Mouse (Mus musculus) hindbrain, embryonic 13.5 days (tissue): ENCODE measurements around the gene Cplx3. TPM values are rescaled to one million over a fixed set of nuclear protein-coding genes. Genes with fewer than 3 reads are reported as not detected.

Experiments
- ATAC-seq: fragments of 200-750 bp; cut with Nextera tagmentation; 2 replicates; pipeline ENCODE4 v1.8.0; 2017; ENCODE audit warnings: moderate TSS enrichment; ENCODE audit not compliant: low FRiP score
- H3K27ac ChIP-seq: fragments of 300-500 bp; sonication (generic); 2 replicates; pipeline ENCODE4 v1.5.1; 2015; ENCODE audit warnings: inconsistent platforms, mild to moderate bottlenecking, moderate library complexity
- H3K27me3 ChIP-seq: fragments of 300-500 bp; sonication (generic); 2 replicates; pipeline ENCODE4 v1.6.1; 2015; ENCODE audit warnings: mild to moderate bottlenecking, inconsistent platforms
- H3K36me3 ChIP-seq: fragments of 300-500 bp; sonication (generic); 2 replicates; pipeline ENCODE4 v1.6.1; 2015; ENCODE audit warnings: mild to moderate bottlenecking, inconsistent platforms
- H3K4me1 ChIP-seq: fragments of 300-500 bp; sonication (generic); replicated peaks from 2 replicates; pipeline ENCODE4 v1.6.1; 2015; ENCODE audit warnings: inconsistent platforms
- H3K4me2 ChIP-seq: fragments of 300-500 bp; sonication (generic); 2 replicates; pipeline ENCODE4 v1.6.1; 2015; ENCODE audit warnings: inconsistent platforms, mild to moderate bottlenecking, moderate library complexity
- H3K4me3 ChIP-seq: fragments of 300-500 bp; sonication (generic); 2 replicates; pipeline ENCODE4 v1.5.1; 2015; ENCODE audit warnings: mild to moderate bottlenecking, inconsistent platforms
- H3K9ac ChIP-seq: fragments of 300-500 bp; sonication (generic); 2 replicates; pipeline ENCODE4 v1.6.1; 2015; ENCODE audit warnings: mild to moderate bottlenecking, inconsistent platforms
- H3K9me3 ChIP-seq: fragments of 300-500 bp; sonication (generic); 2 replicates; pipeline ENCODE4 v1.6.1; 2016; ENCODE audit warnings: inconsistent platforms
- WGBS: fragments of 180-500 bp; shearing (Covaris S2); methylation state at CpG from one replicate; pipeline ENCODE4 v1.1.7; 2015; 5-methylcytosine and 5-hydroxymethylcytosine counted together
- polyA plus RNA-seq: library from polyadenylated mRNA; unstranded; fragments of >200 nt; fragmentation: Nextera tagmentation; extraction: Ambion mirVana; gene quantifications from 2 replicates; pipeline ENCODE4 v1.2.1, GENCODE M21; 2015

The Cplx3 gene
- polyA plus RNA-seq, 1 experiment from 2014 or later: 0.21 TPM

- 84% methylated on average over 7 of the region's 7 CpGs for WGBS
- Histone ChIP-seq H3K9me3 (no peaks in the 10 kb centered on the region), H3K36me3 (no peaks in the 10 kb centered on the region)
These were observed 7.9 kb upstream of the Cplx3 start for GRCm38 (mm10) chr9:57613975-57614374.

GRCm38 (mm10) chr9:57612587-57612986, 6.5 kb upstream of the Cplx3 start:
- H3K27ac ChIP-seq: no peak overlapping the region
- H3K4me2 ChIP-seq: no peak overlapping the region
- H3K9me3 ChIP-seq: no peaks in the 10 kb centered on the region
- no peaks in the 10 kb centered on the region for H3K36me3 ChIP-seq
- peaks cover 7% of the 10 kb centered on the region for H3K27me3 ChIP-seq
- no peak for ATAC-seq
- no peak overlapping the region for H3K4me3 ChIP-seq
- no peaks in the 10 kb centered on the region; the same call in 1 of the 2 replicates for H3K4me1 ChIP-seq
- WGBS: 83% methylated on average over 7 of the region's 7 CpGs
- H3K9ac ChIP-seq: no peak overlapping the region

More at GRCm38 (mm10) chr9:57613975-57614374, 7.9 kb upstream of the Cplx3 start:
- Histone ChIP-seq H3K4me2 (no peak overlapping the region), H3K4me3 (no peak overlapping the region), H3K27me3 (no peaks in the 10 kb centered on the region), H3K27ac (no peak overlapping the region), H3K9ac (no peak overlapping the region), H3K4me1 (no peaks in the 10 kb centered on the region; the same call in 1 of the 2 replicates)
- no peak for ATAC-seq

DNA sequence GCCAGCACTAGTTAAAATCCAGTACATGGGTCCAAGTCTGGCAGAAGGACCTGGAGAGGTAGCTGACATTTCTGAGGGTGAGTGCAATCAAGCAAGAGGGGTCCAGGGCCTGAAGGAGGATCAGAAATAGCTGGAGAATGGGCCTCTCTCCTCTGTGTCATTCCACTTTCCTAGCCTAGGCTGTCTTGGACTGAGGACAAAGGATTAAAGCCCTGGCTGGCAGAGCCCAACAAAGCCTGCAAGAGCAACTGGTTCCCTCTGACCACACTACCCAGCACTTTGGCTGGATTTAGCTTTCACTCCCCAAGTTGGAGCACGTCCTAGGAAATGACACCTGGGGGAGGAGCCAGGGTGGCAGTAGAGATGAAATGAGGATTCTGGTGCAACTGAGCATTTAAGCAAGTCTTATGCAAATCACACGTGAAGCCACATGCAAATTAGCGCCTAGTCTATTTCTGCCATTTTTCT, 4.3 kb upstream of the Cplx3 start:
- Histone ChIP-seq H3K4me2 (no peak overlapping the region), H3K9me3 (no peaks in the 10 kb centered on the region), H3K27ac (no peak overlapping the region), H3K27me3 (peaks cover 28% of the 10 kb centered on the region), H3K36me3 (no peaks in the 10 kb centered on the region), H3K4me3 (no peak overlapping the region), H3K9ac (no peak overlapping the region), H3K4me1 (peaks cover 12% of the 10 kb centered on the region)
- 51% methylated on average over 3 of the region's 3 CpGs for WGBS
- ATAC-seq: no peak

DNA sequence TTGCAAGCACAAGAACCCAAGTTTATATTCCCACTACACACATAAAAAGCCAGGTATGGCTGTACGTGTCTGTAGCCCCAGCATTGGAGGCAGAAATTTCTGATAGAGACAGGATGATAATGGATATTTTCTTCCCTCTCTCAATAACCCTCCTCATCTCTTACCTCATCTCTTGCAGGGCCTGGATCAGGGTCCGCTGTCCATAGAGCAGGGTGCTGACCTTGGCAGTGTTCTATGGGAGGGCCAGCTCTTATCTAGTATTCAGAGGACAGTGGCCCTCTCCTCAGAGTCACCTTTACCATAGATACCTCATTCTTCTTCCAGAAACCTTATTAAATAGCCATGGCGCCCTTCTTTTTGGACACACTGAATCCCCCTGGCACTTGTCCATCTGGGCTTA, 3.7 kb upstream of the Cplx3 start:
- no peak for ATAC-seq
- Histone ChIP-seq H3K36me3 (no peaks in the 10 kb centered on the region), H3K4me3 (no peak overlapping the region), H3K4me1 (peaks cover 12% of the 10 kb centered on the region), H3K4me2 (no peak overlapping the region), H3K9ac (no peak overlapping the region), H3K27me3 (peaks cover 33% of the 10 kb centered on the region), H3K9me3 (no peaks in the 10 kb centered on the region), H3K27ac (no peak overlapping the region)
- WGBS: 73% methylated on average over 3 of the region's 3 CpGs

DNA sequence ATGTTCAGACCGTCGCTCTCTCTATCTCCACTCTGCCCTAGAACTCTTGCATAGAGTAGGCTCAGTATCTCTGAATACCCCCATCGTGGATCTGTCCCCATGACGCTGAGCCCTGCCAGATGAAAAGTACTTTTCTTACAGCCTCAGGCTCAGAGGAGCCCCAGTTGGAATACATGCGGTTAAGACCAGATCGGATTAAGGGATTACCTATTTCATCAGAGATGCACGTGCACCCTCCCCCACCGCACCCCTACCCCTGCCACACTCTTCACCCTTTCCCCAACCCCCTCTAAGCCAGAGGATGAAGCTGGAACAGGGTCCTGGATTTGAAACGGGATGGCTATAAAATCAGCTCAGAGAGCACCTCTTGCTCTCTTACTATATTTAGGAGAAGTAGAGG, 578 bp downstream of the Cplx3 start:
- Histone ChIP-seq H3K9me3 (no peaks in the 10 kb centered on the region), H3K4me3 (no peak overlapping the region), H3K4me1 (peaks cover 19% of the 10 kb centered on the region), H3K27ac (no peak overlapping the region), H3K4me2 (no peak overlapping the region), H3K27me3 (peaks cover 47% of the 10 kb centered on the region), H3K9ac (no peak overlapping the region), H3K36me3 (no peaks in the 10 kb centered on the region)
- 22% methylated on average over 9 of the region's 9 CpGs for WGBS
- ATAC-seq: no peak

- no peak overlapping the region for H3K27ac ChIP-seq
- no peak overlapping the region for H3K4me2 ChIP-seq
- H3K9me3 ChIP-seq: no peaks in the 10 kb centered on the region
- H3K4me1 ChIP-seq: peaks cover 21% of the 10 kb centered on the region
- 79% methylated on average over 4 of the region's 4 CpGs for WGBS
- no peak for ATAC-seq
- no peak overlapping the region for H3K9ac ChIP-seq
- no peaks in the 10 kb centered on the region for H3K36me3 ChIP-seq
- H3K27me3 ChIP-seq: peaks cover 47% of the 10 kb centered on the region
- no peak overlapping the region for H3K4me3 ChIP-seq
These were observed 1.2 kb downstream of the Cplx3 start for GRCm38 (mm10) chr9:57604875-57605274.

DNA sequence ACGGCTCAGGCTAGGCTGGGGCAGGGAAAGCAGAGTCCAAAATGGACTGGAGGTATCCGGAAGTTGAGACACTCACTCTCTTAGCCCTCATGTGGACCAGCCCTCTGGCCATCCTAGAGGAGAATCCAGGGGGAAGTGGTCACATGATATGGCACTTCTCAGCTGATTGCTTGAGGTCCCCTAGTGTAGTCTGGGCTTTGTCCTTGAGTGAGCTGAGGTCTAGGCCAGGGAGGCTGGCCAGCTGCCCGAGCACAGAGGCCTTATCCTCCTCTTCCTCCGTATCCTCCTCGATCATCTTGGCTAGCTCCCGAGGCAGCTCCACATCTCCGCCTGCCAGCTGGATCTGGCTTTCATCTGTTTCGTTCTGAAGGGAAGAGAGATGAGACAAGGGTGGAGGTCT, 4.0 kb downstream of the Cplx3 start:
- WGBS: 83% methylated on average over 8 of the region's 8 CpGs
- no peak overlapping the region for H3K4me3 ChIP-seq
- peaks cover 45% of the 10 kb centered on the region for H3K4me1 ChIP-seq
- H3K27me3 ChIP-seq: peaks cover 37% of the 10 kb centered on the region
- no peak overlapping the region for H3K4me2 ChIP-seq
- ATAC-seq: no peak
- H3K27ac ChIP-seq: no peak overlapping the region
- no peaks in the 10 kb centered on the region for H3K36me3 ChIP-seq
- H3K9me3 ChIP-seq: no peaks in the 10 kb centered on the region
- no peak overlapping the region for H3K9ac ChIP-seq

- Histone ChIP-seq H3K9ac (no peak overlapping the region), H3K27ac (0 out of 2 replicates have a peak overlapping the region, but pooled peaks have one; percentile 23), H3K36me3 (peaks cover 2% of the 10 kb centered on the region), H3K27me3 (peaks cover 29% of the 10 kb centered on the region), H3K9me3 (no peaks in the 10 kb centered on the region), H3K4me3 (no peak overlapping the region), H3K4me2 (no peak overlapping the region), H3K4me1 (peaks cover 40% of the 10 kb centered on the region)
- WGBS: 73% methylated on average over 2 of the region's 2 CpGs
- no peak for ATAC-seq
These were observed 4.8 kb downstream of the Cplx3 start for GRCm38 (mm10) chr9:57601353-57601706.

GRCm38 (mm10) chr9:57600620-57601352, 5.3 kb downstream of the Cplx3 start:
- no peak overlapping the region for H3K9ac ChIP-seq
- no peak overlapping the region for H3K27ac ChIP-seq
- no peak overlapping the region for H3K4me2 ChIP-seq

GRCm38 (mm10) chr9:57598851-57599563, 7.1 kb downstream of the Cplx3 start:
- Histone ChIP-seq H3K4me1 (peaks cover 33% of the 10 kb centered on the region), H3K27ac (no peak overlapping the region), H3K36me3 (peaks cover 22% of the 10 kb centered on the region), H3K9me3 (no peaks in the 10 kb centered on the region), H3K4me3 (no peak overlapping the region), H3K9ac (no peak overlapping the region), H3K4me2 (no peak overlapping the region), H3K27me3 (0 out of 2 replicates have a peak, but pooled peaks cover 6% of the 10 kb centered on the region)
- WGBS: 40% methylated on average over 8 of the region's 8 CpGs
- ATAC-seq: no peak

More at GRCm38 (mm10) chr9:57600620-57601352, 5.3 kb downstream of the Cplx3 start:
- Histone ChIP-seq H3K36me3 (peaks cover 6% of the 10 kb centered on the region), H3K4me1 (peaks cover 34% of the 10 kb centered on the region), H3K4me3 (no peak overlapping the region), H3K9me3 (no peaks in the 10 kb centered on the region), H3K27me3 (peaks cover 24% of the 10 kb centered on the region)
- ATAC-seq: no peak
- 6% methylated on average over 3 of the region's 3 CpGs for WGBS

DNA sequence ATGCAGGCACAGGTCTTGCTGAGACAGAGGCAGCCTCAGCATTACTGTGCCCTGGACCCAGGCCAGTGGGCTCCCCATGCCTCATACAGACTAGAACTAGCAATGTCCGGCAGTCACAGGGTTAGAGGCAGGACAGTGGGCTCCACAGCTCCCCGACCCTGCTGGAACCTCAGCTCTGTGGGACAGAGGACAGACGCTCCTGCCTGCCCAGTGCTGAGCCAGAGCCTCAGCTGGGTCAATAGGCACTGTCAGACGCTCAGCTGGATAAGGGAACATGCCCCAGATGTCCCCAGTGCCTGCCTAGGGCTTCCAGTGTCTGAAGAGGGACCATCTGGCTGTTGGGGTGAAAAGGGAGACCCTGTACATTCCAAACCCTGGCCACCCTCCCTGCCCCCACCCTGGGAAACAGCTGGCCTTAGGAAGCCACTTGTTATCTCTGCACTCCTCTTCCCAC, 8.1 kb downstream of the Cplx3 start:
- Histone ChIP-seq H3K27me3 (0 out of 2 replicates have a peak, but pooled peaks cover 3% of the 10 kb centered on the region), H3K9ac (peak overlapping the region; percentile 51), H3K4me2 (no peak overlapping the region), H3K4me1 (peaks cover 33% of the 10 kb centered on the region), H3K9me3 (no peaks in the 10 kb centered on the region), H3K36me3 (peaks cover 32% of the 10 kb centered on the region), H3K4me3 (no peak overlapping the region), H3K27ac (no peak overlapping the region)
- WGBS: 15% methylated on average over 4 of the region's 4 CpGs
- no peak for ATAC-seq

DNA sequence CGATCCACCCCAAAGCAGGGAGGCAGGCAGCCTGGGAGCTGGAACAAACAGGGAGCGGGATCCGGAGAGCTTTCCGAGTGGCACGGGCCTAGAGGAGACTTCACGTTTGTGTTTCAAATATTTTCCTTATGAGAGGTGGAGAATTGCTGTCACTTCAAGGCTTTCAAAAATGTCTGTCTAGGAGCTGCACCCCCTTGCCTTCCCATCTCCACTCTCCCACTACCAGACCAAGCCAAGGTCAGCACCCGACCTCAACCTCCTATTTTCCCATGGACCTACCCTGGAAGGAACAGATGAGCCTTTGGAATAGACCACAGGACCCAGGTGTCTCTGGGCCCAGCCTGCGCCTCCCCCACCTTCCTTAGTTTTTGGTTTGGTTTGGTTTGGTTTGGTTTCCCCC, 8.8 kb downstream of the Cplx3 start:
- H3K9me3 ChIP-seq: no peaks in the 10 kb centered on the region
- H3K27ac ChIP-seq: no peak overlapping the region
- no peak overlapping the region for H3K4me3 ChIP-seq
- no peak overlapping the region for H3K9ac ChIP-seq
- 0 out of 2 replicates have a peak, but pooled peaks cover 3% of the 10 kb centered on the region for H3K27me3 ChIP-seq
- 93% methylated on average over 8 of the region's 8 CpGs for WGBS
- H3K4me1 ChIP-seq: peaks cover 33% of the 10 kb centered on the region
- no peak for ATAC-seq
- H3K4me2 ChIP-seq: no peak overlapping the region
- peaks cover 39% of the 10 kb centered on the region for H3K36me3 ChIP-seq
